In genomic region chr6:39574555-39574869, GRCm38 (mm10) we compare ENCODE assay signal across 1 mouse cellular context.
TF ChIP-seq lines count a peak whose summit lies in the region.

No protein-coding gene starts in this region.

TF ChIP-seq in MEL, 35 proteins besides CTCF, POLR2A, EP300 and RAD21:
- TF ChIP-seq POLR2AphosphoS5 (IDR thresholded peaks at IDR 0.05; ENCODE audit: borderline replicate concordance, low read depth, low read length) (no peak), MAFK (IDR thresholded peaks at IDR 0.05; ENCODE audit: borderline replicate concordance, low read depth, low read length) (no peak), MEF2A (IDR thresholded peaks at IDR 0.05; ENCODE audit: extremely low read depth, insufficient replicate concordance, low read depth, low read length, poor library complexity, severe bottlenecking) (no peak), ETS1 (IDR thresholded peaks at IDR 0.05; ENCODE audit: low read depth, low read length) (no peak), CHD2 (IDR thresholded peaks at IDR 0.05; ENCODE audit: low read length) (no peak), USF1 (IDR thresholded peaks at IDR 0.05; ENCODE audit: low read depth, low read length) (no peak), MYC (IDR thresholded peaks at IDR 0.05; ENCODE audit: low read depth, low read length) (no peak), CHD1 (IDR thresholded peaks at IDR 0.05; ENCODE audit: low read depth, low read length) (no peak), E2F4 (IDR thresholded peaks at IDR 0.05; ENCODE audit: borderline replicate concordance, low read depth, low read length) (no peak), SMC3 (IDR thresholded peaks at IDR 0.05; ENCODE audit: low read depth, low read length) (no peak), ZNF384 (IDR thresholded peaks at IDR 0.05; ENCODE audit: low read depth, low read length) (no peak), TBP (IDR thresholded peaks at IDR 0.05; ENCODE audit: low read depth, low read length) (no peak), RCOR1 (IDR thresholded peaks at IDR 0.05; ENCODE audit: low read depth, low read length) (no peak), MAZ (IDR thresholded peaks at IDR 0.05; ENCODE audit: low read depth, low read length) (no peak), TCF12 (IDR thresholded peaks at IDR 0.05; ENCODE audit: low read depth, low read length) (no peak), GABPA (IDR thresholded peaks at IDR 0.05; ENCODE audit: low read depth, low read length) (no peak)
